ENCODE assay signal across 12 mouse cellular contexts in genomic region chr2:178246767-178247166, GRCm38 (mm10).
DNase-seq lines count a peak whose midpoint lies in the region; TF ChIP-seq lines count a peak whose summit lies in the region.
"Had no signal": no experiment of that assay in that cellular context is flagged by ENCODE, and none has a peak within 500 bp of the region (broad histone marks: within the 10 kb centered on the region; RNA-seq: fewer than 3 reads in every experiment).

No protein-coding gene starts in this region.

- intact Hi-C loops in left cerebral cortex, adult 2 months (cut with DNase I) = no loop called here

- no peaks in the 10 kb centered on the region for H3K36me3 ChIP-seq in CH12.LX (replicated peaks in 1 of 2; ENCODE audit: control insufficient read depth in 1 of 2, insufficient read depth in 1 of 2, low read length in 1 of 2)
- H3K36me3 ChIP-seq: embryonic facial prominence, embryonic 13.5 days; hindbrain, embryonic 10.5 days had no signal

- in situ Hi-C loops in CH12.LX (cut with MboI; ENCODE audit: low pct_ligation_motif_present, low pct_unique_long_range_greater_than_20kb, low sequenced_read_pairs) = no loop called here

- H3K27ac ChIP-seq in left cerebral cortex, adult 2 months = no peak overlapping the region
- H3K27ac ChIP-seq in CH12.LX (ENCODE audit: insufficient read depth, low read depth) = no peak overlapping the region
- H3K27ac ChIP-seq: embryonic facial prominence, embryonic 13.5 days; hindbrain, embryonic 10.5 days had no signal

- peaks cover 79% of the 10 kb centered on the region for H3K27me3 ChIP-seq in CH12.LX (replicated peaks)
- H3K27me3 ChIP-seq: embryonic facial prominence, embryonic 13.5 days had no signal

- H3K9me3 ChIP-seq in CH12.LX (replicated peaks; ENCODE audit: low read length) = no peaks in the 10 kb centered on the region
- H3K9me3 ChIP-seq: embryonic facial prominence, embryonic 13.5 days; hindbrain, embryonic 10.5 days had no signal

- no peak overlapping the region for H3K9ac ChIP-seq in CH12.LX (ENCODE audit: insufficient read depth, low read depth)
- H3K9ac ChIP-seq: embryonic facial prominence, embryonic 13.5 days had no signal

- peak; percentile 55 for DNase-seq in cerebellum, adult 9-11 months
- no peak for DNase-seq in cerebellum, adult 11-12 months
- DNase-seq in left cerebral cortex, adult 2 months (ENCODE audit: extremely low spot score in 1 of 2, low spot score in 2 of 2) = no peak
- no peak for DNase-seq in left cerebral cortex, adult 8-10 months (ENCODE audit: low spot score in 2 of 2)
- DNase-seq in CH12.LX (ENCODE audit: extremely low read depth) = peak; percentile 18
- DNase-seq in heart, postnatal 4 days = peak; percentile 43
- DNase-seq in spleen, adult 18-20 months = no peak
- DNase-seq in adrenal gland, postnatal 10 days = no peak
- DNase-seq: adrenal gland, postnatal 36 days; layer of hippocampus, adult 9-11 months had no signal

- no peak overlapping the region for H3K4me2 ChIP-seq in CH12.LX (ENCODE audit: insufficient read depth, low read depth, poor library complexity, severe bottlenecking)
- H3K4me2 ChIP-seq: embryonic facial prominence, embryonic 13.5 days had no signal

- peak; percentile 28 for TF ChIP-seq CTCF in left cerebral cortex, adult 2 months (IDR thresholded peaks at IDR 0.05)
- TF ChIP-seq CTCF in CH12.LX (conservative IDR thresholded peaks at IDR 0.05 in 1 of 2, IDR thresholded peaks at IDR 0.05 in 1 of 2; ENCODE audit: low read depth in 2 of 2, low read length in 2 of 2) = peak in 1 of 2 experiments; percentile 40; a peak in 2 of 4 replicates

- dilution Hi-C loops in CH12.LX (cut with MboI; ENCODE audit: extremely low pct_ligation_motif_present, extremely low pct_unique_long_range_greater_than_20kb, low sequenced_read_pairs) = no loop called here

- H3K4me3 ChIP-seq in left cerebral cortex, adult 2 months = no peak overlapping the region
- no peak overlapping the region for H3K4me3 ChIP-seq in CH12.LX (replicated peaks in 1 of 3; ENCODE audit: low read depth in 2 of 3, low read length in 2 of 3, poor library complexity in 1 of 3)
- H3K4me3 ChIP-seq: embryonic facial prominence, embryonic 13.5 days; hindbrain, embryonic 10.5 days had no signal

- no peaks in the 10 kb centered on the region for H3K79me2 ChIP-seq in CH12.LX (replicated peaks; ENCODE audit: control insufficient read depth, extremely low read depth, insufficient read depth, poor library complexity, severe bottlenecking)

- no peaks in the 10 kb centered on the region; a peak in 1 of 4 replicates for H3K4me1 ChIP-seq in CH12.LX (ENCODE audit: control insufficient read depth in 1 of 2, insufficient read depth in 2 of 2)
- H3K4me1 ChIP-seq: embryonic facial prominence, embryonic 13.5 days had no signal

- no peak; the same call in 1 of the 2 replicates for TF ChIP-seq RAD21 in CH12.LX (IDR thresholded peaks at IDR 0.05; ENCODE audit: low read depth, low read length)

- no peak for TF ChIP-seq EP300 in CH12.LX (IDR thresholded peaks at IDR 0.05; ENCODE audit: low read length)

- TF ChIP-seq POLR2A in CH12.LX (IDR thresholded peaks at IDR 0.05; ENCODE audit: low read depth, low read length) = no peak

TF ChIP-seq in CH12.LX, 34 proteins besides CTCF, POLR2A, EP300 and RAD21:
- TF ChIP-seq ZMIZ1 (IDR thresholded peaks at IDR 0.05; ENCODE audit: low read depth, low read length) (no peak), SMC3 (IDR thresholded peaks at IDR 0.05; ENCODE audit: low read depth, low read length) (peak; percentile 22)

Comparison
In these comparisons a context has a peak if more than half of its experiments do, and no peak if none do; other contexts are left out.
1. DNase-seq: peak in cerebellum, adult 9-11 months (single experiment), CH12.LX (single experiment) and heart, postnatal 4 days (single experiment); none in cerebellum, adult 11-12 months (single experiment), left cerebral cortex, adult 2 months (0 of 2), left cerebral cortex, adult 8-10 months (0 of 2), spleen, adult 18-20 months (0 of 2) and adrenal gland, postnatal 10 days (single experiment).